Mouse (Mus musculus) limb, embryonic 14.5 days (tissue): ENCODE results near the gene Mroh2a. TPM values are rescaled to one million over a fixed set of nuclear protein-coding genes. Genes with fewer than 3 reads are reported as not detected.

Experiments used
- ATAC-seq: fragments of 200-750 bp; cut with Nextera tagmentation; 2 replicates; pipeline ENCODE4 v1.8.0; 2017; ENCODE audit warnings: low read depth, moderate number of reproducible peaks, moderate TSS enrichment; ENCODE audit not compliant: low FRiP score
- DNase-seq: peaks from one replicate; pipeline ENCODE4 v3.0.0-alpha.2; 2015; ENCODE audit warnings: low spot score
- H3K27ac ChIP-seq: fragments of 300-500 bp; sonication (generic); replicated peaks from 2 replicates; pipeline ENCODE4 v1.5.1; 2014; ENCODE audit warnings: low read depth, mild to moderate bottlenecking, low read length, moderate library complexity, mixed read lengths
- H3K27me3 ChIP-seq: fragments of 300-500 bp; sonication (generic); 2 replicates; pipeline ENCODE4 v1.6.1; 2014; ENCODE audit warnings: low read length, mixed read lengths; ENCODE audit not compliant: control insufficient read depth, insufficient read depth
- H3K36me3 ChIP-seq: fragments of 300-500 bp; sonication (generic); 2 replicates; pipeline ENCODE4 v1.6.1; 2014; ENCODE audit warnings: mild to moderate bottlenecking, low read length, moderate library complexity, mixed read lengths; ENCODE audit not compliant: control insufficient read depth, insufficient read depth
- H3K4me1 ChIP-seq: fragments of 300-500 bp; sonication (generic); 2 replicates; pipeline ENCODE4 v1.6.1; 2014; ENCODE audit warnings: antibody characterized with exemption, low read length, mixed read lengths; ENCODE audit not compliant: control insufficient read depth, insufficient read depth
- H3K4me2 ChIP-seq: fragments of 300-500 bp; sonication (generic); replicated peaks from 2 replicates; pipeline ENCODE4 v1.6.1; 2014; ENCODE audit warnings: low read depth, mild to moderate bottlenecking, low read length, moderate library complexity; ENCODE audit not compliant: severe bottlenecking
- H3K4me3 ChIP-seq: fragments of 300-500 bp; sonication (generic); replicated peaks from 2 replicates; pipeline ENCODE4 v1.5.1; 2014; ENCODE audit warnings: low read length
- H3K9ac ChIP-seq: fragments of 300-500 bp; sonication (generic); 2 replicates; pipeline ENCODE4 v1.6.1; 2014; ENCODE audit warnings: mild to moderate bottlenecking, low read depth, low read length, moderate library complexity; ENCODE audit not compliant: severe bottlenecking
- H3K9me3 ChIP-seq: fragments of 300-500 bp; sonication (generic); 2 replicates; pipeline ENCODE4 v1.6.1; 2016; ENCODE audit warnings: low read length; ENCODE audit not compliant: control insufficient read depth
- POLR2A ChIP-seq: fragments of 200-500 bp; IDR thresholded peaks from 2 replicates; pipeline ENCODE4 v1.8.0; 2012; ENCODE audit warnings: inconsistent platforms, mild to moderate bottlenecking, moderate library complexity, borderline replicate concordance; ENCODE audit not compliant: insufficient read depth, insufficient read length; ENCODE audit errors: extremely low read depth
- WGBS: fragments of 180-500 bp; shearing (Covaris S2); extraction: QIAGEN DNeasy Blood & Tissue Kit; methylation state at CpG from one replicate; pipeline ENCODE4 v1.1.7; 2014; 5-methylcytosine and 5-hydroxymethylcytosine counted together
- polyA plus RNA-seq, 2 experiments: library from polyadenylated mRNA; depleted of rRNA in 1 of 2; stranded (reverse) in 1 of 2; unstranded in 1 of 2; fragments of >200 nt; fragmentation: Nextera tagmentation in 1 of 2; extraction: Ambion mirVana in 1 of 2; gene quantifications; 2 replicates each; pipeline versions ENCODE4 v1.2.1 to v1.2.3; 2012 to 2014

The Mroh2a gene
- polyA plus RNA-seq, 2 experiments, result 0.20 to 2.2 TPM

GRCm38 (mm10) chr1:88197443-88197842, 29.3 kb upstream of the Mroh2a start:
- TF ChIP-seq POLR2A, result no peak
- WGBS, result 71% methylated on average over 3 of the region's 3 CpGs
- no peak for ATAC-seq

GRCm38 (mm10) chr1:88199996-88200395, 26.8 kb upstream of the Mroh2a start:
- ATAC-seq (no peak), DNase-seq (no peak)
- H3K4me3 ChIP-seq, result no peak overlapping the region
- no peak for TF ChIP-seq POLR2A
- 67% methylated on average over 2 of the region's 2 CpGs for WGBS
- H3K27me3 ChIP-seq, result no peaks in the 10 kb centered on the region
- no peaks in the 10 kb centered on the region for H3K4me1 ChIP-seq
- peaks cover 10% of the 10 kb centered on the region for H3K9me3 ChIP-seq
- no peak overlapping the region for H3K27ac ChIP-seq
- H3K4me2 ChIP-seq, result no peak overlapping the region
- no peaks in the 10 kb centered on the region for H3K36me3 ChIP-seq
- no peak overlapping the region for H3K9ac ChIP-seq

More at GRCm38 (mm10) chr1:88197443-88197842, 29.3 kb upstream of the Mroh2a start:
- DNase-seq, result no peak
- no peaks in the 10 kb centered on the region for H3K36me3 ChIP-seq
- no peak overlapping the region for H3K27ac ChIP-seq
- no peak overlapping the region for H3K9ac ChIP-seq
- no peak overlapping the region for H3K4me2 ChIP-seq
- no peak overlapping the region for H3K4me3 ChIP-seq
- H3K27me3 ChIP-seq, result no peaks in the 10 kb centered on the region
- H3K9me3 ChIP-seq, result no peaks in the 10 kb centered on the region
- H3K4me1 ChIP-seq, result no peaks in the 10 kb centered on the region

GRCm38 (mm10) chr1:88200456-88200855, 26.3 kb upstream of the Mroh2a start, which contains the start of gene Ugt1a2:
Gene Ugt1a2, plus strand, starts transcription at chr1:88200601.
- ATAC-seq, result no peak
- Histone ChIP-seq H3K27ac (no peak within 1 kb of the TSS), H3K4me3 (no peak within 1 kb of the TSS), H3K9me3 (peaks cover 11% of the 10 kb centered on the region), H3K4me2 (no peak within 1 kb of the TSS), H3K36me3 (no peaks in the 10 kb centered on the region), H3K9ac (no peak within 1 kb of the TSS), H3K27me3 (no peaks in the 10 kb centered on the region), H3K4me1 (no peaks in the 10 kb centered on the region)
- no peak for DNase-seq
- TF ChIP-seq POLR2A, result no peak
- 74% methylated on average over 7 of the region's 7 CpGs for WGBS

- H3K4me1 ChIP-seq, result peaks cover 3% of the 10 kb centered on the region; the same call in 1 of the 2 replicates
- WGBS, result 6% methylated on average over 45 of the region's 62 CpGs
- peaks cover 11% of the 10 kb centered on the region for H3K9me3 ChIP-seq
- H3K27ac ChIP-seq, result no peak within 1 kb of the TSS
- peak within 1 kb of the TSS; percentile 46 for H3K4me3 ChIP-seq
- H3K9ac ChIP-seq, result peak within 1 kb of the TSS; percentile 77
- no peaks in the 10 kb centered on the region for H3K36me3 ChIP-seq
- 0 out of 2 replicates have a peak, but pooled peaks have one; percentile 60 for TF ChIP-seq POLR2A
- peak; percentile 82 for DNase-seq
- H3K4me2 ChIP-seq, result peak within 1 kb of the TSS; percentile 84
- ATAC-seq, result peak; percentile 100
- H3K27me3 ChIP-seq, result no peaks in the 10 kb centered on the region
Observed at GRCm38 (mm10) chr1:88205294-88205922, 21.4 kb upstream of the Mroh2a start, which contains the start of gene Dnajb3. Gene Dnajb3, minus strand, starts transcription at chr1:88205782.

- DNase-seq (no peak), ATAC-seq (no peak)
- WGBS, result 71% methylated on average over 2 of the region's 2 CpGs
- Histone ChIP-seq H3K36me3 (no peaks in the 10 kb centered on the region), H3K27ac (no peak overlapping the region), H3K4me1 (peaks cover 3% of the 10 kb centered on the region; the same call in 1 of the 2 replicates), H3K9me3 (peaks cover 19% of the 10 kb centered on the region), H3K27me3 (no peaks in the 10 kb centered on the region), H3K9ac (no peak overlapping the region), H3K4me3 (no peak overlapping the region), H3K4me2 (no peak overlapping the region)
- no peak for TF ChIP-seq POLR2A
Observed at GRCm38 (mm10) chr1:88206843-88207479, 19.8 kb upstream of the Mroh2a start.
